Mouse (Mus musculus) forebrain, embryonic 11.5 days (tissue): ENCODE results near the gene Prkci. TPM values are rescaled to one million over a fixed set of nuclear protein-coding genes. Genes with fewer than 3 reads are reported as not detected.

Source experiments
- ATAC-seq: fragments of 200-750 bp; cut with Nextera tagmentation; replicated peaks from 2 replicates; pipeline ENCODE4 v1.8.0; 2017; ENCODE audit warnings: moderate TSS enrichment; ENCODE audit not compliant: low FRiP score
- DNase-seq: peaks from one replicate; pipeline ENCODE4 v3.0.0-alpha.2; 2017; ENCODE audit warnings: low spot score
- H3K27ac ChIP-seq: fragments of 300-500 bp; sonication (generic); 2 replicates; pipeline ENCODE4 v1.5.1; 2014; ENCODE audit warnings: low read depth, low read length
- H3K27me3 ChIP-seq: fragments of 300-500 bp; sonication (generic); 2 replicates; pipeline ENCODE4 v1.6.1; 2014; ENCODE audit warnings: mild to moderate bottlenecking, low read length, mixed read lengths; ENCODE audit not compliant: control insufficient read depth, insufficient read depth
- H3K36me3 ChIP-seq: fragments of 300-500 bp; sonication (generic); 2 replicates; pipeline ENCODE4 v1.6.1; 2014; ENCODE audit warnings: mild to moderate bottlenecking, low read length, moderate library complexity, mixed read lengths; ENCODE audit not compliant: control insufficient read depth, insufficient read depth
- H3K4me1 ChIP-seq: fragments of 300-500 bp; sonication (generic); replicated peaks from 2 replicates; pipeline ENCODE4 v1.6.1; 2014; ENCODE audit warnings: low read length, mixed read lengths; ENCODE audit not compliant: control insufficient read depth, insufficient read depth
- H3K4me2 ChIP-seq: fragments of 300-500 bp; sonication (generic); 2 replicates; pipeline ENCODE4 v1.6.1; 2014; ENCODE audit warnings: low read depth, mild to moderate bottlenecking, low read length, moderate library complexity, mixed read lengths; ENCODE audit not compliant: severe bottlenecking
- H3K4me3 ChIP-seq: fragments of 300-500 bp; sonication (generic); 2 replicates; pipeline ENCODE4 v1.5.1; 2014; ENCODE audit warnings: low read depth, low read length
- H3K9ac ChIP-seq: fragments of 300-500 bp; sonication (generic); 2 replicates; pipeline ENCODE4 v1.6.1; 2014; ENCODE audit warnings: low read length
- H3K9me3 ChIP-seq: fragments of 300-500 bp; sonication (generic); 2 replicates; pipeline ENCODE4 v1.6.1; 2016; ENCODE audit warnings: low read length, mixed read lengths; ENCODE audit not compliant: control insufficient read depth
- WGBS: fragments of 180-500 bp; shearing (Covaris S2); extraction: QIAGEN DNeasy Blood & Tissue Kit; methylation state at CpG from one replicate; pipeline ENCODE4 v1.1.7; 2014; 5-methylcytosine and 5-hydroxymethylcytosine counted together
- polyA plus RNA-seq: library from polyadenylated mRNA; unstranded; fragments of >200 nt; fragmentation: Nextera tagmentation; extraction: Ambion mirVana; gene quantifications from 2 replicates; pipeline ENCODE4 v1.2.1, GENCODE M21; 2014

The Prkci gene
- polyA plus RNA-seq, 1 experiment from 2014 or later, result 44.9 TPM

GRCm38 (mm10) chr3:31049087-31049486, 53.5 kb downstream of the Prkci start:
- no peak for ATAC-seq
- Histone ChIP-seq H3K4me3 (no peak overlapping the region), H3K4me1 (peaks cover under 1% of the 10 kb centered on the region; the same call in 1 of the 2 replicates), H3K9me3 (no peaks in the 10 kb centered on the region), H3K27me3 (no peaks in the 10 kb centered on the region), H3K27ac (no peak overlapping the region), H3K4me2 (no peak overlapping the region), H3K9ac (no peak overlapping the region), H3K36me3 (no peaks in the 10 kb centered on the region)
- 90% methylated on average over 5 of the region's 5 CpGs for WGBS
- DNase-seq, result no peak

GRCm38 (mm10) chr3:31050375-31050774, 54.8 kb downstream of the Prkci start:
- no peaks in the 10 kb centered on the region for H3K27me3 ChIP-seq
- no peaks in the 10 kb centered on the region for H3K9me3 ChIP-seq
- DNase-seq (no peak), ATAC-seq (peak; percentile 72; the same call in 1 of the 2 replicates)
- peaks cover 2% of the 10 kb centered on the region; the same call in 1 of the 2 replicates for H3K4me1 ChIP-seq
- H3K4me3 ChIP-seq, result no peak overlapping the region
- no peak overlapping the region for H3K9ac ChIP-seq
- H3K4me2 ChIP-seq, result no peak overlapping the region
- H3K27ac ChIP-seq, result no peak overlapping the region
- no peaks in the 10 kb centered on the region for H3K36me3 ChIP-seq
- 60% methylated on average over 7 of the region's 7 CpGs for WGBS

- ATAC-seq (no peak), DNase-seq (no peak)
- no peak overlapping the region for H3K4me2 ChIP-seq
Observed at GRCm38 (mm10) chr3:31051730-31052129, 56.2 kb downstream of the Prkci start.

GRCm38 (mm10) chr3:31053191-31053590, 57.6 kb downstream of the Prkci start:
- Histone ChIP-seq H3K27ac (no peak overlapping the region), H3K9ac (no peak overlapping the region), H3K4me2 (no peak overlapping the region), H3K9me3 (no peaks in the 10 kb centered on the region), H3K27me3 (no peaks in the 10 kb centered on the region), H3K4me1 (peaks cover 4% of the 10 kb centered on the region; the same call in 1 of the 2 replicates), H3K36me3 (no peaks in the 10 kb centered on the region), H3K4me3 (no peak overlapping the region)
- DNase-seq (no peak), ATAC-seq (no peak)
- WGBS, result 92% methylated on average over 9 of the region's 9 CpGs

More at GRCm38 (mm10) chr3:31051730-31052129, 56.2 kb downstream of the Prkci start:
- 82% methylated on average over 9 of the region's 9 CpGs for WGBS
- Histone ChIP-seq H3K4me3 (no peak overlapping the region), H3K9ac (no peak overlapping the region), H3K36me3 (no peaks in the 10 kb centered on the region), H3K27ac (no peak overlapping the region), H3K4me1 (peaks cover 4% of the 10 kb centered on the region; the same call in 1 of the 2 replicates), H3K9me3 (no peaks in the 10 kb centered on the region), H3K27me3 (no peaks in the 10 kb centered on the region)

- DNase-seq, result no peak
- no peak overlapping the region for H3K27ac ChIP-seq
- H3K27me3 ChIP-seq, result no peaks in the 10 kb centered on the region
- ATAC-seq, result no peak
- H3K9ac ChIP-seq, result no peak overlapping the region
- no peaks in the 10 kb centered on the region for H3K9me3 ChIP-seq
- 94% methylated on average over 8 of the region's 8 CpGs for WGBS
- no peak overlapping the region for H3K4me2 ChIP-seq
- H3K36me3 ChIP-seq, result no peaks in the 10 kb centered on the region
- no peak overlapping the region for H3K4me3 ChIP-seq
- H3K4me1 ChIP-seq, result peaks cover 4% of the 10 kb centered on the region; the same call in 1 of the 2 replicates
Observed at GRCm38 (mm10) chr3:31054888-31055287, 59.3 kb downstream of the Prkci start.

GRCm38 (mm10) chr3:31056047-31056650, 60.6 kb downstream of the Prkci start:
- H3K27me3 ChIP-seq, result no peaks in the 10 kb centered on the region
- no peak overlapping the region for H3K9ac ChIP-seq
- peak overlapping the region; percentile 25; the same call in 1 of the 2 replicates for H3K4me3 ChIP-seq
- no peak overlapping the region for H3K27ac ChIP-seq
- 34% methylated on average over 17 of the region's 17 CpGs for WGBS
- H3K36me3 ChIP-seq, result no peaks in the 10 kb centered on the region
- peak overlapping the region; percentile 56; the same call in 1 of the 2 replicates for H3K4me2 ChIP-seq
- no peaks in the 10 kb centered on the region for H3K9me3 ChIP-seq
- H3K4me1 ChIP-seq, result peaks cover 4% of the 10 kb centered on the region; the same call in 1 of the 2 replicates
- DNase-seq (peak; percentile 72), ATAC-seq (peak; percentile 40; the same call in 1 of the 2 replicates)

GRCm38 (mm10) chr3:31056651-31057627, 61.4 kb downstream of the Prkci start:
- no peak overlapping the region for H3K27ac ChIP-seq
- H3K27me3 ChIP-seq, result no peaks in the 10 kb centered on the region
- peak overlapping the region; percentile 56 for H3K4me2 ChIP-seq
- 6% methylated on average over 30 of the region's 30 CpGs for WGBS
- peak overlapping the region; percentile 39; the same call in 1 of the 2 replicates for H3K9ac ChIP-seq
- H3K4me1 ChIP-seq, result peaks cover 4% of the 10 kb centered on the region; the same call in 1 of the 2 replicates
- H3K36me3 ChIP-seq, result no peaks in the 10 kb centered on the region
- H3K4me3 ChIP-seq, result peak overlapping the region; percentile 25
- DNase-seq (peak; percentile 82), ATAC-seq (peak; percentile 91)
- H3K9me3 ChIP-seq, result no peaks in the 10 kb centered on the region

GRCm38 (mm10) chr3:31060745-31061102, 65.2 kb downstream of the Prkci start:
- H3K27ac ChIP-seq, result no peak overlapping the region
- DNase-seq, result no peak
- no peak for ATAC-seq

More at GRCm38 (mm10) chr3:31060745-31061102, 65.2 kb downstream of the Prkci start:
- H3K36me3 ChIP-seq, result no peaks in the 10 kb centered on the region
- H3K9ac ChIP-seq, result no peak overlapping the region
- no peak overlapping the region for H3K4me2 ChIP-seq
- WGBS, result 86% methylated on average over 8 of the region's 8 CpGs
- 0 out of 2 replicates have a peak, but pooled peaks cover 3% of the 10 kb centered on the region for H3K4me1 ChIP-seq
- no peaks in the 10 kb centered on the region for H3K27me3 ChIP-seq
- no peaks in the 10 kb centered on the region for H3K9me3 ChIP-seq
- no peak overlapping the region for H3K4me3 ChIP-seq
